Mouse (Mus musculus): ENCODE data around the gene Ecd. TPM values are rescaled to one million over a fixed set of nuclear protein-coding genes. Genes with fewer than 3 reads are reported as not detected.
"Not testable (repeated sequence)": the region's sequence is repeated elsewhere in the genome, so short reads cannot be mapped to it uniquely, and the experiment has no call there.

The Ecd gene
- polyA plus RNA-seq, 1 experiment from 2014 or later, result 35.6 TPM

DNA sequence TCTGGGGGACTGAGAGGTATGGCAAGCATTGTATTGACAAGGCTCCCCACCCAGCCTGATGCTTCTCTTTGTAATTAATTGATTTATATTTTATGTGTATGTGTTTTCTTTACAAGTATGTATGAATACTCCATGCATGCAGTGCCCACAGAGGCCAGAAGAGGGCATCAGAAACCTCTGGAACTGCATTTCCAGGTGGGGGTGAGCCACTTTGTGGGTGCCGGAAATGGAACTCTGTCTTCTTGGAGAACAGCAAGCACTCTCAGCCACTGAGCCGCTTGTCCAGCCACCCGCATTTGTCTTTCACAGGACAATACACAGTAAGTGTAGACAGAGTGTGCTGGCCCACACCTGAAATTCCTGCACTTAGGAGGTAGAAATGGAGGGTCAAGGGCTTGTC lies 28.5 kb downstream of the Ecd start:
- Histone ChIP-seq H3K27ac (no peak overlapping the region), H3K27me3 (no peaks in the 10 kb centered on the region), H3K4me2 (no peak overlapping the region), H3K36me3 (peaks cover 46% of the 10 kb centered on the region), H3K4me1 (replicated peaks) (no peaks in the 10 kb centered on the region), H3K4me3 (replicated peaks) (no peak overlapping the region), H3K9me3 (replicated peaks) (no peaks in the 10 kb centered on the region), H3K9ac (no peak overlapping the region)
- WGBS (ENCODE audit: insufficient replicate concordance), result 71% methylated on average over 3 of the region's 3 CpGs
- ATAC-seq (ENCODE audit: low read depth) (no peak), DNase-seq (peak; percentile 9)

GRCm38 (mm10) chr14:20315137-20315536 lies 32.8 kb downstream of the Ecd start:
- Histone ChIP-seq H3K27ac (no peak overlapping the region), H3K4me1 (replicated peaks) (no peaks in the 10 kb centered on the region), H3K27me3 (no peaks in the 10 kb centered on the region), H3K4me2 (no peak overlapping the region), H3K9ac (no peak overlapping the region), H3K36me3 (peaks cover 30% of the 10 kb centered on the region), H3K9me3 (replicated peaks) (no peaks in the 10 kb centered on the region), H3K4me3 (replicated peaks) (no peak overlapping the region)
- DNase-seq (no peak), ATAC-seq (ENCODE audit: low read depth) (no peak)
- WGBS (ENCODE audit: insufficient replicate concordance), result 56% methylated on average over 1 of the region's 1 CpGs

DNA sequence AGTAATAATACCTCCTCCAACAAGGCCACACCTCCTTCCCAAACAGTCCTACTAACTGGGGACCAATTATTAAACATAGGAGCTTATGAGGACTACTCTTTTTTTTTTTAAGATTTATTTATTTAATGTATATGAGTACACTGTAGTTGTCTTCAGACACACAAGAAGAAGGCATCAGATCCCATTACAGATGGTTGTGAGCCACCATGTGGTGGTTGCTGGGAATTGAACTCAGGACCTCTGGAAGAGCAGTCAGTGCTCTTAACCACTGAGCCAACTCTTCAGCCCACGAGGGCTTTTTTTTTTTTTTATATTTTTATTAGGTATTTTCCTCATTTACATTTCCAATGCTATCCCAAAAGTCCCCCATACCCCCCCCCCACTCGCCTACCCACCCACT lies 42.8 kb downstream of the Ecd start:
- not testable (repeated sequence) for H3K9ac ChIP-seq; H3K27ac ChIP-seq; H3K4me1 ChIP-seq (replicated peaks); H3K4me2 ChIP-seq; H3K4me3 ChIP-seq (replicated peaks); ATAC-seq (ENCODE audit: low read depth); H3K9me3 ChIP-seq (replicated peaks); DNase-seq; H3K27me3 ChIP-seq
- WGBS (ENCODE audit: insufficient replicate concordance), result 47% methylated on average over 2 of the region's 2 CpGs
- H3K36me3 ChIP-seq, result peaks cover 24% of the 10 kb centered on the region; the same call in 1 of the 2 replicates

GRCm38 (mm10) chr14:20298131-20298530 lies 49.8 kb downstream of the Ecd start:
- no peak overlapping the region for H3K4me2 ChIP-seq
- H3K27ac ChIP-seq, result no peak overlapping the region
- H3K9ac ChIP-seq, result no peak overlapping the region
- ATAC-seq (ENCODE audit: low read depth) (no peak), DNase-seq (no peak)
- no peaks in the 10 kb centered on the region for H3K27me3 ChIP-seq
- H3K4me3 ChIP-seq (replicated peaks), result no peak overlapping the region
- H3K4me1 ChIP-seq (replicated peaks), result peaks cover 12% of the 10 kb centered on the region
- 0 out of 2 replicates have a peak, but pooled peaks cover 3% of the 10 kb centered on the region for H3K36me3 ChIP-seq
- 70% methylated on average over 3 of the region's 3 CpGs for WGBS (ENCODE audit: insufficient replicate concordance)
- H3K9me3 ChIP-seq (replicated peaks), result no peaks in the 10 kb centered on the region

DNA sequence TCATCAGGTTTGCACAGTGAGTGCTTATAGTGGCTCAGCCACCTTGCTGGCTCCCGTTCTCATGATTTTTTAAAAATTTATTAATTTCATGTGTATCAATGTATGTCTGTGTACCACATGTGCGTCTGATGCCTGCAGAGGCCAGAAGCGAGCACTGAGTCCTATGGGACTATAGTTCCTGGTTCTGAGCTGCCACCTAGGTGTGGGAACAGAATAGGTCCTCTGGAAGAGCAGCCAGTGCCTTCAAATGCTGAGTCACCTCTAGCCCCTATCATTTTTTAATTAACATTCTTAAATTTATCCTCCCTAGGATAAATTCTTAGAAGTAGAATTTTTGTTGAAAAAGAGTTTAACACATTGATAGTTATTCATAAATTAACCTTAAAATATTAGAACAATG lies 50.3 kb downstream of the Ecd start:
- Histone ChIP-seq H3K27me3 (no peaks in the 10 kb centered on the region), H3K9ac (no peak overlapping the region), H3K27ac (no peak overlapping the region), H3K9me3 (replicated peaks) (no peaks in the 10 kb centered on the region), H3K4me1 (replicated peaks) (peaks cover 12% of the 10 kb centered on the region), H3K36me3 (0 out of 2 replicates have a peak, but pooled peaks cover 3% of the 10 kb centered on the region), H3K4me2 (no peak overlapping the region), H3K4me3 (replicated peaks) (no peak overlapping the region)
- no peak for ATAC-seq (ENCODE audit: low read depth)
- DNase-seq, result no peak
- 73% methylated on average over 3 of the region's 3 CpGs for WGBS (ENCODE audit: insufficient replicate concordance)

- H3K4me2 ChIP-seq, result peak overlapping the region; percentile 74
- no peaks in the 10 kb centered on the region for H3K27me3 ChIP-seq
- no peak for ATAC-seq (ENCODE audit: low read depth)
- peaks cover 23% of the 10 kb centered on the region for H3K4me1 ChIP-seq (replicated peaks)
- DNase-seq, result no peak
- peak overlapping the region; percentile 69 for H3K4me3 ChIP-seq (replicated peaks)
- H3K9ac ChIP-seq, result peak overlapping the region; percentile 68
- H3K27ac ChIP-seq, result no peak overlapping the region
- WGBS (ENCODE audit: insufficient replicate concordance), result 45% methylated on average over 8 of the region's 8 CpGs
- H3K36me3 ChIP-seq, result no peaks in the 10 kb centered on the region
- H3K9me3 ChIP-seq (replicated peaks), result no peaks in the 10 kb centered on the region
Measured at GRCm38 (mm10) chr14:20294947-20295346, 53.0 kb downstream of the Ecd start.

- Histone ChIP-seq H3K27me3 (no peaks in the 10 kb centered on the region), H3K4me1 (replicated peaks) (peaks cover 23% of the 10 kb centered on the region), H3K4me2 (peak within 1 kb of the TSS; percentile 74), H3K9me3 (replicated peaks) (no peaks in the 10 kb centered on the region), H3K4me3 (replicated peaks) (peak within 1 kb of the TSS; percentile 69), H3K27ac (no peak within 1 kb of the TSS), H3K9ac (peak within 1 kb of the TSS; percentile 68), H3K36me3 (no peaks in the 10 kb centered on the region)
- WGBS (ENCODE audit: insufficient replicate concordance), result 20% methylated on average over 14 of the region's 14 CpGs
- peak; percentile 79 for DNase-seq
- peak; percentile 94 for ATAC-seq (ENCODE audit: low read depth)
Measured at GRCm38 (mm10) chr14:20294117-20294892, 53.6 kb downstream of the Ecd start, which contains the start of gene Nudt13. TSS of gene Nudt13 (plus strand) at chr14:20294697.

GRCm38 (mm10) chr14:20291391-20291790 lies 56.5 kb downstream of the Ecd start:
- no peak overlapping the region for H3K27ac ChIP-seq
- H3K36me3 ChIP-seq, result no peaks in the 10 kb centered on the region
- no peak overlapping the region for H3K4me3 ChIP-seq (replicated peaks)
- WGBS (ENCODE audit: insufficient replicate concordance), result 52% methylated on average over 4 of the region's 4 CpGs
- DNase-seq, result no peak
- ATAC-seq (ENCODE audit: low read depth), result no peak
- H3K4me1 ChIP-seq (replicated peaks), result peaks cover 23% of the 10 kb centered on the region
- H3K4me2 ChIP-seq, result no peak overlapping the region
- H3K27me3 ChIP-seq, result no peaks in the 10 kb centered on the region
- H3K9me3 ChIP-seq (replicated peaks), result no peaks in the 10 kb centered on the region
- no peak overlapping the region for H3K9ac ChIP-seq

Other genes with a start within 250 kb of the Ecd start
- gene Saysd1, start 209.6 kb downstream of the Ecd start, polyA plus RNA-seq (2015; fragmentation: Nextera tagmentation; extraction: Ambion mirVana), result 3.7 and 4.1 TPM in 2 replicates
- gene Kcnk5, start 166.3 kb downstream of the Ecd start, polyA plus RNA-seq (2015; fragmentation: Nextera tagmentation; extraction: Ambion mirVana), result 6.2 and 6.7 TPM in 2 replicates
- 4.3 and 4.6 TPM in 2 replicates for gene Kcnk16, start 78.9 kb downstream of the Ecd start, polyA plus RNA-seq (2015; fragmentation: Nextera tagmentation; extraction: Ambion mirVana)
- gene Nudt13, start 53.4 kb downstream of the Ecd start, polyA plus RNA-seq (2015; fragmentation: Nextera tagmentation; extraction: Ambion mirVana), result 6.3 and 7.4 TPM in 2 replicates
- 8.2 and 8.4 TPM in 2 replicates for gene Fam149b, start within 50 bp of the Ecd start, polyA plus RNA-seq (2015; fragmentation: Nextera tagmentation; extraction: Ambion mirVana)
- 133 and 148 TPM in 2 replicates for gene Dnajc9, start 40.8 kb upstream of the Ecd start, polyA plus RNA-seq (2015; fragmentation: Nextera tagmentation; extraction: Ambion mirVana)
- 71.5 and 73.0 TPM in 2 replicates for gene Mrps16, start 45.5 kb upstream of the Ecd start, polyA plus RNA-seq (2015; fragmentation: Nextera tagmentation; extraction: Ambion mirVana)
- not detected in 2 replicates for gene Cfap70, start 104.1 kb upstream of the Ecd start, polyA plus RNA-seq (2015; fragmentation: Nextera tagmentation; extraction: Ambion mirVana)
- 47.0 and 50.3 TPM in 2 replicates for gene Anxa7, start 132.0 kb upstream of the Ecd start, polyA plus RNA-seq (2015; fragmentation: Nextera tagmentation; extraction: Ambion mirVana)
- gene Mss51, start 148.8 kb upstream of the Ecd start, polyA plus RNA-seq (2015; fragmentation: Nextera tagmentation; extraction: Ambion mirVana), result 0.29 and 0.39 TPM in 2 replicates
- 21.3 and 24.5 TPM in 2 replicates for gene Ppp3cb, start 198.5 kb upstream of the Ecd start, polyA plus RNA-seq (2015; fragmentation: Nextera tagmentation; extraction: Ambion mirVana)

Measured in liver, embryonic 13.5 days (tissue).